ENCODE assay signal across 18 mouse cellular contexts in genomic region chr1:91367295-91367694, GRCm38 (mm10). TPM values are rescaled to one million over a fixed set of nuclear protein-coding genes. Genes with fewer than 3 reads are reported as not detected.
DNase-seq lines count a peak whose midpoint lies in the region; ATAC-seq and TF ChIP-seq lines count a peak whose summit lies in the region.
"Had no signal": no experiment of that assay in that cellular context is flagged by ENCODE, and none has a peak within 500 bp of the region (broad histone marks: within the 10 kb centered on the region; RNA-seq: fewer than 3 reads in every experiment).

No protein-coding gene starts in this region.

- no peak for DNase-seq in kidney, adult 18-20 months
- peak; percentile 61 for DNase-seq in intestine, embryonic 14.5 days (ENCODE audit: low spot score)
- no peak for DNase-seq in spleen, postnatal 10 days (ENCODE audit: low spot score in 2 of 2)
- no peak for DNase-seq in right cerebral cortex, postnatal 14 days
- DNase-seq: adrenal gland, postnatal 36 days; cerebellum, adult 2 months; gastrocnemius, postnatal 36 days; heart, postnatal 36 days; right cerebral cortex, postnatal 4 days; thymus, adult 18-20 months had no signal

- H3K4me2 ChIP-seq in kidney, embryonic 15.5 days = peak overlapping the region; percentile 87
- peak overlapping the region; percentile 90 for H3K4me2 ChIP-seq in intestine, embryonic 14.5 days (ENCODE audit: low read length)
- peak overlapping the region; percentile 93 for H3K4me2 ChIP-seq in limb, embryonic 13.5 days (replicated peaks)
- peak overlapping the region; percentile 69 for H3K4me2 ChIP-seq in myocyte (ENCODE audit: low read depth)

- no peak overlapping the region for H3ac ChIP-seq in myocyte (ENCODE audit: control insufficient read depth, insufficient read length)

- WGBS in kidney, embryonic 15.5 days = 95% methylated on average over 3 of the region's 3 CpGs
- WGBS in intestine, embryonic 14.5 days = 96% methylated on average over 3 of the region's 3 CpGs
- 92% methylated on average over 3 of the region's 3 CpGs for WGBS in limb, embryonic 13.5 days

- H3K36me3 ChIP-seq in kidney, embryonic 15.5 days = peaks cover 28% of the 10 kb centered on the region
- H3K36me3 ChIP-seq in intestine, embryonic 14.5 days (ENCODE audit: control insufficient read depth, insufficient read depth, low read length) = peaks cover 25% of the 10 kb centered on the region
- H3K36me3 ChIP-seq in limb, embryonic 13.5 days = peaks cover 26% of the 10 kb centered on the region
- H3K36me3 ChIP-seq in myocyte (ENCODE audit: control insufficient read depth, insufficient read depth) = peaks cover 8% of the 10 kb centered on the region

- H3K4me3 ChIP-seq in kidney, embryonic 15.5 days (replicated peaks) = no peak overlapping the region
- H3K4me3 ChIP-seq in intestine, embryonic 14.5 days (ENCODE audit: low read depth, low read length) = no peak overlapping the region
- no peak overlapping the region for H3K4me3 ChIP-seq in limb, embryonic 13.5 days
- H3K4me3 ChIP-seq in myocyte = peak overlapping the region; percentile 28

- H3K9me3 ChIP-seq in kidney, embryonic 15.5 days (replicated peaks) = peaks cover 6% of the 10 kb centered on the region; the same call in 1 of the 2 replicates
- H3K9me3 ChIP-seq in intestine, embryonic 14.5 days (ENCODE audit: control insufficient read depth, low read length) = peaks cover 6% of the 10 kb centered on the region; the same call in 1 of the 2 replicates
- H3K9me3 ChIP-seq in limb, embryonic 13.5 days = no peaks in the 10 kb centered on the region
- H3K9me3 ChIP-seq: embryonic facial prominence, embryonic 13.5 days; neural tube, embryonic 15.5 days had no signal

- H3K79me2 ChIP-seq in myocyte (ENCODE audit: control insufficient read depth, insufficient read depth) = no peaks in the 10 kb centered on the region

- no peak overlapping the region for H3K27ac ChIP-seq in kidney, embryonic 15.5 days
- H3K27ac ChIP-seq in intestine, embryonic 14.5 days (ENCODE audit: low read depth) = no peak overlapping the region
- H3K27ac ChIP-seq in limb, embryonic 13.5 days = no peak overlapping the region
- H3K27ac ChIP-seq: embryonic facial prominence, embryonic 13.5 days; forebrain, embryonic 13.5 days; kidney, postnatal 0 days; neural tube, embryonic 15.5 days had no signal

- H3K4me1 ChIP-seq in kidney, embryonic 15.5 days = peaks cover 18% of the 10 kb centered on the region
- H3K4me1 ChIP-seq in intestine, embryonic 14.5 days (replicated peaks; ENCODE audit: control insufficient read depth, insufficient read depth, low read length) = peaks cover 7% of the 10 kb centered on the region
- peaks cover 17% of the 10 kb centered on the region for H3K4me1 ChIP-seq in limb, embryonic 13.5 days

- TF ChIP-seq POLR2A in myocyte (IDR thresholded peaks at IDR 0.05; ENCODE audit: insufficient read length, low read depth) = no peak

- H3K9ac ChIP-seq in kidney, embryonic 15.5 days = no peak overlapping the region
- H3K9ac ChIP-seq in intestine, embryonic 14.5 days (ENCODE audit: low read length) = no peak overlapping the region
- H3K9ac ChIP-seq in limb, embryonic 13.5 days = no peak overlapping the region

- no peak for ATAC-seq in kidney, embryonic 15.5 days (replicated peaks; ENCODE audit: low FRiP score)
- ATAC-seq in intestine, embryonic 14.5 days (replicated peaks; ENCODE audit: low FRiP score, low TSS enrichment, low read depth) = no peak
- ATAC-seq in limb, embryonic 13.5 days (ENCODE audit: low FRiP score, low read depth) = no peak

- no peaks in the 10 kb centered on the region for H3K27me3 ChIP-seq in kidney, embryonic 15.5 days
- 0 out of 2 replicates have a peak, but pooled peaks cover 3% of the 10 kb centered on the region for H3K27me3 ChIP-seq in intestine, embryonic 14.5 days (replicated peaks; ENCODE audit: control insufficient read depth, insufficient read depth, low read length)
- peaks cover 15% of the 10 kb centered on the region; the same call in 1 of the 2 replicates for H3K27me3 ChIP-seq in limb, embryonic 13.5 days
- no peaks in the 10 kb centered on the region for H3K27me3 ChIP-seq in myocyte (ENCODE audit: control insufficient read depth, insufficient read depth, insufficient read length)

TF ChIP-seq in myocyte, 11 proteins besides CTCF, POLR2A, EP300 and RAD21:
- TF ChIP-seq MYOD1 (IDR thresholded peaks at IDR 0.05; ENCODE audit: control insufficient read depth in 1 of 3, insufficient read length in 2 of 3, low read depth in 2 of 3) (no peak), TCF12 (IDR thresholded peaks at IDR 0.05; ENCODE audit: insufficient read depth, poor library complexity, severe bottlenecking) (no peak), CEBPB (IDR thresholded peaks at IDR 0.05; ENCODE audit: insufficient read depth, poor library complexity, severe bottlenecking) (no peak), MAX (IDR thresholded peaks at IDR 0.05; ENCODE audit: low read depth) (no peak)

RNA-seq across cellular contexts. Expression of gene Erfe, which starts 1.1 kb away (rescaled TPM):
- polyA plus RNA-seq in kidney, embryonic 15.5 days (2015; fragmentation: Nextera tagmentation; extraction: Ambion mirVana) = 1.9 and 2.0 TPM in 2 replicates
- 10.8 and 10.9 TPM in 2 replicates for polyA plus RNA-seq in intestine, embryonic 14.5 days (2014; fragmentation: Nextera tagmentation; extraction: Ambion mirVana)
- polyA plus RNA-seq in limb, embryonic 13.5 days (2015; fragmentation: Nextera tagmentation; extraction: Ambion mirVana) = 2.0 and 2.1 TPM in 2 replicates
- 13.1 TPM for polyA plus RNA-seq in myocyte (2012; fragmentation: generic; extraction: Trizol)
- polyA plus RNA-seq: cerebellum, adult 2 months had no signal

RNA-seq across cellular contexts. Expression of gene Klhl30, which starts 16.5 kb away (rescaled TPM):
- polyA plus RNA-seq in kidney, embryonic 15.5 days (2015; fragmentation: Nextera tagmentation; extraction: Ambion mirVana) = 0.53 and 0.73 TPM in 2 replicates
- polyA plus RNA-seq in intestine, embryonic 14.5 days (2014; fragmentation: Nextera tagmentation; extraction: Ambion mirVana) = 0.44 and 0.85 TPM in 2 replicates
- polyA plus RNA-seq in limb, embryonic 13.5 days (2015; fragmentation: Nextera tagmentation; extraction: Ambion mirVana) = 1.6 and 1.8 TPM in 2 replicates
- polyA plus RNA-seq in myocyte (2012; fragmentation: generic; extraction: Trizol) = 106 TPM
- polyA plus RNA-seq: forebrain, embryonic 13.5 days had no signal

RNA-seq across cellular contexts. Expression of gene Ilkap, which starts 31.3 kb away (rescaled TPM):
- 132 and 141 TPM in 2 replicates for polyA plus RNA-seq in kidney, embryonic 15.5 days (2015; fragmentation: Nextera tagmentation; extraction: Ambion mirVana)
- 135 and 147 TPM in 2 replicates for polyA plus RNA-seq in intestine, embryonic 14.5 days (2014; fragmentation: Nextera tagmentation; extraction: Ambion mirVana)
- polyA plus RNA-seq in limb, embryonic 13.5 days (2015; fragmentation: Nextera tagmentation; extraction: Ambion mirVana) = 163 and 172 TPM in 2 replicates
- polyA plus RNA-seq in myocyte (2012; fragmentation: generic; extraction: Trizol) = 80.3 TPM

RNA-seq across cellular contexts. Expression of gene Espnl, which starts 45.4 kb away (rescaled TPM):
- polyA plus RNA-seq in kidney, embryonic 15.5 days (2015; fragmentation: Nextera tagmentation; extraction: Ambion mirVana) = 0.06 and 0.10 TPM in 2 replicates
- polyA plus RNA-seq in intestine, embryonic 14.5 days (2014; fragmentation: Nextera tagmentation; extraction: Ambion mirVana) = not detected in 2 replicates
- polyA plus RNA-seq in limb, embryonic 13.5 days (2015; fragmentation: Nextera tagmentation; extraction: Ambion mirVana) = 0.04 and 0.05 TPM in 2 replicates
- 0.12 TPM for polyA plus RNA-seq in myocyte (2012; fragmentation: generic; extraction: Trizol)
- polyA plus RNA-seq: embryonic facial prominence, embryonic 13.5 days; forebrain, embryonic 13.5 days; midbrain, embryonic 10.5 days had no signal

RNA-seq across cellular contexts. Expression of gene Hes6, which starts 46.5 kb away (rescaled TPM):
- polyA plus RNA-seq in kidney, embryonic 15.5 days (2015; fragmentation: Nextera tagmentation; extraction: Ambion mirVana) = 67.4 and 70.0 TPM in 2 replicates
- polyA plus RNA-seq in intestine, embryonic 14.5 days (2014; fragmentation: Nextera tagmentation; extraction: Ambion mirVana) = 79.3 and 84.4 TPM in 2 replicates
- polyA plus RNA-seq in limb, embryonic 13.5 days (2015; fragmentation: Nextera tagmentation; extraction: Ambion mirVana) = 114 and 117 TPM in 2 replicates
- 250 TPM for polyA plus RNA-seq in myocyte (2012; fragmentation: generic; extraction: Trizol)

Comparison
In these comparisons a context has a peak if more than half of its experiments do, and no peak if none do; other contexts are left out.
1. RNA of gene Klhl30, which starts 16.5 kb away (polyA plus RNA-seq): 106 TPM in myocyte (single experiment); 1.6 to 1.8 TPM in limb, embryonic 13.5 days, 0.44 to 0.85 TPM in intestine, embryonic 14.5 days and 0.53 to 0.73 TPM in kidney, embryonic 15.5 days; every median in the first group is over 10 times any median in the second.
2. Peak in every context shown above with its lines, with median percentiles within 50 percentile points of each other: H3K4me2 ChIP-seq.